Mouse (Mus musculus): ENCODE measurements around the gene Olfr1404.
"Not testable (repeated sequence)": the region's sequence is repeated elsewhere in the genome, so short reads cannot be mapped to it uniquely, and the experiment has no call there.

Gene Olfr1404

GRCm38 (mm10) chr1:173212092-173212491 is at the start of gene Olfr1404:
Olfr1404 (plus strand) TSS chr1:173212392.
- no peak for DNase-seq

- no peak for DNase-seq
Observed at GRCm38 (mm10) chr1:173174154-173174842, 37.9 kb upstream of the Olfr1404 start.

GRCm38 (mm10) chr1:173190540-173190939 is 21.7 kb upstream of the Olfr1404 start, which contains the start of gene Olfr1406:
Olfr1406 (minus strand) TSS chr1:173190640.
- DNase-seq, result no peak

- no peak for DNase-seq
Observed at GRCm38 (mm10) chr1:173192059-173192458, 20.1 kb upstream of the Olfr1404 start.

GRCm38 (mm10) chr1:173196359-173196758 is 15.8 kb upstream of the Olfr1404 start:
- no peak for DNase-seq

- DNase-seq, result no peak
Observed at GRCm38 (mm10) chr1:173197508-173197907, 14.7 kb upstream of the Olfr1404 start, which contains the start of gene Olfr218. Olfr218 (plus strand) TSS chr1:173197808.

GRCm38 (mm10) chr1:173216481-173216880 is 4.3 kb downstream of the Olfr1404 start:
- DNase-seq, result no peak

- DNase-seq, result no peak
Observed at GRCm38 (mm10) chr1:173227081-173227480, 14.9 kb downstream of the Olfr1404 start, which contains the start of gene Fcer1a. Fcer1a (minus strand) TSS chr1:173227214.

- not testable (repeated sequence) for DNase-seq
Observed at GRCm38 (mm10) chr1:173237004-173237403, 24.8 kb downstream of the Olfr1404 start.

GRCm38 (mm10) chr1:173249888-173250287 is 37.7 kb downstream of the Olfr1404 start:
- no peak for DNase-seq

- DNase-seq, result no peak
Observed at GRCm38 (mm10) chr1:173265701-173266100, 53.5 kb downstream of the Olfr1404 start, which contains the start of gene Olfr418. Olfr418 (plus strand) TSS chr1:173266001.

Measured in cerebellum, adult 9-10 months (tissue).